Mouse (Mus musculus): ENCODE data around the gene Adap1. TPM values are rescaled to one million over a fixed set of nuclear protein-coding genes. Genes with fewer than 3 reads are reported as not detected.

The Adap1 gene
- polyA plus RNA-seq, 1 experiment from 2014 or later, result 4.1 TPM

GRCm38 (mm10) chr5:139321331-139321730 lies 4.1 kb downstream of the Adap1 start:
- Histone ChIP-seq H3K4me3 (ENCODE audit: low read depth, low read length) (no peak overlapping the region), H3K27ac (ENCODE audit: low read length) (no peak overlapping the region), H3K4me1 (ENCODE audit: insufficient read depth, low read depth, low read length) (peaks cover 9% of the 10 kb centered on the region; the same call in 1 of the 2 replicates), H3K36me3 (ENCODE audit: insufficient read depth, low read length) (no peaks in the 10 kb centered on the region), H3K27me3 (replicated peaks; ENCODE audit: insufficient read depth, low read length) (peaks cover 10% of the 10 kb centered on the region; the same call in 1 of the 2 replicates), H3K9ac (replicated peaks; ENCODE audit: low read depth) (no peak overlapping the region), H3K9me3 (ENCODE audit: low read length) (no peaks in the 10 kb centered on the region), H3K4me2 (replicated peaks; ENCODE audit: low read depth, low read length) (no peak overlapping the region)
- WGBS, result 77% methylated on average over 6 of the region's 6 CpGs
- TF ChIP-seq CTCF (IDR thresholded peaks at IDR 0.05) (no peak), EP300 (IDR thresholded peaks at IDR 0.05) (no peak)
- DNase-seq (ENCODE audit: low spot score), result no peak
- ATAC-seq, result no peak

GRCm38 (mm10) chr5:139320424-139320823 lies 5.0 kb downstream of the Adap1 start:
- TF ChIP-seq CTCF (IDR thresholded peaks at IDR 0.05) (no peak), EP300 (IDR thresholded peaks at IDR 0.05) (no peak)
- no peak for DNase-seq (ENCODE audit: low spot score)
- no peaks in the 10 kb centered on the region for H3K9me3 ChIP-seq (ENCODE audit: low read length)
- 0 out of 2 replicates have a peak, but pooled peaks cover 6% of the 10 kb centered on the region for H3K27me3 ChIP-seq (replicated peaks; ENCODE audit: insufficient read depth, low read length)
- 63% methylated on average over 7 of the region's 7 CpGs for WGBS
- H3K4me2 ChIP-seq (replicated peaks; ENCODE audit: low read depth, low read length), result no peak overlapping the region
- no peak overlapping the region for H3K27ac ChIP-seq (ENCODE audit: low read length)
- H3K4me1 ChIP-seq (ENCODE audit: insufficient read depth, low read depth, low read length), result peaks cover 6% of the 10 kb centered on the region; the same call in 1 of the 2 replicates
- no peak overlapping the region for H3K9ac ChIP-seq (replicated peaks; ENCODE audit: low read depth)
- no peaks in the 10 kb centered on the region for H3K36me3 ChIP-seq (ENCODE audit: insufficient read depth, low read length)
- ATAC-seq, result no peak
- no peak overlapping the region for H3K4me3 ChIP-seq (ENCODE audit: low read depth, low read length)

- no peaks in the 10 kb centered on the region for H3K27me3 ChIP-seq (replicated peaks; ENCODE audit: insufficient read depth, low read length)
- H3K4me2 ChIP-seq (replicated peaks; ENCODE audit: low read depth, low read length), result no peak overlapping the region
- ATAC-seq (no peak), DNase-seq (ENCODE audit: low spot score) (no peak)
- H3K9ac ChIP-seq (replicated peaks; ENCODE audit: low read depth), result no peak overlapping the region
- TF ChIP-seq EP300 (IDR thresholded peaks at IDR 0.05), result no peak
- no peak for TF ChIP-seq CTCF (IDR thresholded peaks at IDR 0.05)
- no peaks in the 10 kb centered on the region for H3K4me1 ChIP-seq (ENCODE audit: insufficient read depth, low read depth, low read length)
- no peak overlapping the region for H3K4me3 ChIP-seq (ENCODE audit: low read depth, low read length)
- WGBS, result 70% methylated on average over 21 of the region's 21 CpGs
- no peaks in the 10 kb centered on the region for H3K36me3 ChIP-seq (ENCODE audit: insufficient read depth, low read length)
- no peak overlapping the region for H3K27ac ChIP-seq (ENCODE audit: low read length)
- no peaks in the 10 kb centered on the region for H3K9me3 ChIP-seq (ENCODE audit: low read length)
These were observed 7.5 kb downstream of the Adap1 start for GRCm38 (mm10) chr5:139317751-139318504.

- H3K27ac ChIP-seq (ENCODE audit: low read length), result no peak overlapping the region
- WGBS, result 53% methylated on average over 6 of the region's 6 CpGs
- no peaks in the 10 kb centered on the region for H3K4me1 ChIP-seq (ENCODE audit: insufficient read depth, low read depth, low read length)
- ATAC-seq (peak; percentile 87), DNase-seq (ENCODE audit: low spot score) (peak; percentile 72)
- H3K9ac ChIP-seq (replicated peaks; ENCODE audit: low read depth), result no peak overlapping the region
- no peak overlapping the region for H3K4me2 ChIP-seq (replicated peaks; ENCODE audit: low read depth, low read length)
- H3K4me3 ChIP-seq (ENCODE audit: low read depth, low read length), result no peak overlapping the region
- TF ChIP-seq CTCF (IDR thresholded peaks at IDR 0.05) (no peak), EP300 (IDR thresholded peaks at IDR 0.05) (no peak)
- H3K36me3 ChIP-seq (ENCODE audit: insufficient read depth, low read length), result no peaks in the 10 kb centered on the region
- H3K27me3 ChIP-seq (replicated peaks; ENCODE audit: insufficient read depth, low read length), result no peaks in the 10 kb centered on the region
- no peaks in the 10 kb centered on the region for H3K9me3 ChIP-seq (ENCODE audit: low read length)
These were observed 8.3 kb downstream of the Adap1 start for GRCm38 (mm10) chr5:139316982-139317675.

- H3K36me3 ChIP-seq (ENCODE audit: insufficient read depth, low read length), result no peaks in the 10 kb centered on the region
- ATAC-seq, result no peak
- H3K27ac ChIP-seq (ENCODE audit: low read length), result no peak overlapping the region
- no peaks in the 10 kb centered on the region for H3K27me3 ChIP-seq (replicated peaks; ENCODE audit: insufficient read depth, low read length)
- H3K9ac ChIP-seq (replicated peaks; ENCODE audit: low read depth), result no peak overlapping the region
- no peak overlapping the region for H3K4me2 ChIP-seq (replicated peaks; ENCODE audit: low read depth, low read length)
- no peak for TF ChIP-seq CTCF (IDR thresholded peaks at IDR 0.05)
- no peak for TF ChIP-seq EP300 (IDR thresholded peaks at IDR 0.05)
- H3K9me3 ChIP-seq (ENCODE audit: low read length), result no peaks in the 10 kb centered on the region
- no peaks in the 10 kb centered on the region for H3K4me1 ChIP-seq (ENCODE audit: insufficient read depth, low read depth, low read length)
- WGBS, result 72% methylated on average over 12 of the region's 12 CpGs
- DNase-seq (ENCODE audit: low spot score), result no peak
- H3K4me3 ChIP-seq (ENCODE audit: low read depth, low read length), result no peak overlapping the region
These were observed 10.3 kb downstream of the Adap1 start for GRCm38 (mm10) chr5:139314941-139315642.

- no peak overlapping the region for H3K4me2 ChIP-seq (replicated peaks; ENCODE audit: low read depth, low read length)
- no peak for ATAC-seq
- WGBS, result 78% methylated on average over 9 of the region's 9 CpGs
- H3K4me1 ChIP-seq (ENCODE audit: insufficient read depth, low read depth, low read length), result no peaks in the 10 kb centered on the region
- H3K9ac ChIP-seq (replicated peaks; ENCODE audit: low read depth), result no peak overlapping the region
- H3K27ac ChIP-seq (ENCODE audit: low read length), result no peak overlapping the region
- no peak overlapping the region for H3K4me3 ChIP-seq (ENCODE audit: low read depth, low read length)
- no peak for DNase-seq (ENCODE audit: low spot score)
- H3K27me3 ChIP-seq (replicated peaks; ENCODE audit: insufficient read depth, low read length), result no peaks in the 10 kb centered on the region
- H3K9me3 ChIP-seq (ENCODE audit: low read length), result no peaks in the 10 kb centered on the region
- TF ChIP-seq CTCF (IDR thresholded peaks at IDR 0.05), result no peak
- H3K36me3 ChIP-seq (ENCODE audit: insufficient read depth, low read length), result no peaks in the 10 kb centered on the region
These were observed 11.9 kb downstream of the Adap1 start for GRCm38 (mm10) chr5:139313536-139313935.
